Mouse (Mus musculus) myocyte (in vitro differentiated cells): ENCODE measurements around the gene Foxa3.

Source experiments
- CEBPB ChIP-seq: IDR thresholded peaks from 2 replicates; pipeline ENCODE4 v1.6.1; 2011; ENCODE audit warnings: mild to moderate bottlenecking, moderate library complexity; ENCODE audit not compliant: poor library complexity, insufficient read depth, severe bottlenecking
- MAX ChIP-seq: IDR thresholded peaks from one replicate; pipeline ENCODE4 v1.6.1; 2011; ENCODE audit warnings: low read depth, mild to moderate bottlenecking, control low read depth
- POLR2A ChIP-seq: IDR thresholded peaks from one replicate; pipeline ENCODE4 v1.6.1; 2011; ENCODE audit warnings: low read depth, mild to moderate bottlenecking, control low read depth, moderate library complexity; ENCODE audit not compliant: insufficient read length
- POLR2AphosphoS2 ChIP-seq: IDR thresholded peaks from one replicate; pipeline ENCODE4 v1.6.1; 2011; ENCODE audit warnings: low read depth, control low read depth; ENCODE audit not compliant: insufficient read length
- REST ChIP-seq: IDR thresholded peaks from one replicate; pipeline ENCODE4 v1.6.1; 2011; ENCODE audit warnings: mild to moderate bottlenecking, control low read depth, moderate library complexity; ENCODE audit not compliant: insufficient read depth, insufficient read length
- TCF12 ChIP-seq: IDR thresholded peaks from one replicate; pipeline ENCODE4 v1.6.1; 2011; ENCODE audit warnings: mild to moderate bottlenecking, control low read depth; ENCODE audit not compliant: poor library complexity, insufficient read depth, severe bottlenecking

- TF ChIP-seq POLR2A = no peak
- TF ChIP-seq CEBPB = no peak
- no peak for TF ChIP-seq TCF12
- TF ChIP-seq MAX = no peak
- TF ChIP-seq REST = no peak
- no peak for TF ChIP-seq POLR2AphosphoS2
Observed at GRCm38 (mm10) chr7:19046286-19047069, 23.1 kb upstream of the Foxa3 start.
